Mouse (Mus musculus): Measurements from ENCODE around the gene Calhm3.
"Not testable (repeated sequence)": the region's sequence is repeated elsewhere in the genome, so short reads cannot be mapped to it uniquely, and the experiment has no call there.

Calhm3 gene

GRCm38 (mm10) chr19:47167617-47168214 is 10.2 kb upstream of the Calhm3 start:
- DNase-seq (ENCODE audit: low spot score), result no peak

- no peak for DNase-seq (ENCODE audit: low spot score)
Observed at GRCm38 (mm10) chr19:47166758-47167157, 9.2 kb upstream of the Calhm3 start.

- no peak for DNase-seq (ENCODE audit: low spot score)
Observed at GRCm38 (mm10) chr19:47163176-47163744, 5.7 kb upstream of the Calhm3 start.

- DNase-seq (ENCODE audit: low spot score), result no peak
Observed at GRCm38 (mm10) chr19:47161669-47162068, 4.1 kb upstream of the Calhm3 start.

- no peak for DNase-seq (ENCODE audit: low spot score)
Observed at GRCm38 (mm10) chr19:47153767-47154166, 3.8 kb downstream of the Calhm3 start.

- no peak for DNase-seq (ENCODE audit: low spot score)
Observed at GRCm38 (mm10) chr19:47152062-47152369, 5.5 kb downstream of the Calhm3 start.

GRCm38 (mm10) chr19:47151332-47152061 is 6.1 kb downstream of the Calhm3 start:
- no peak for DNase-seq (ENCODE audit: low spot score)

GRCm38 (mm10) chr19:47149854-47150253 is 7.7 kb downstream of the Calhm3 start:
- DNase-seq (ENCODE audit: low spot score), result no peak

GRCm38 (mm10) chr19:47148267-47148847 is 9.2 kb downstream of the Calhm3 start:
- no peak for DNase-seq (ENCODE audit: low spot score)

GRCm38 (mm10) chr19:47144154-47144553 is 13.4 kb downstream of the Calhm3 start, which contains the start of gene Calhm1:
TSS of gene Calhm1 (minus strand) at chr19:47144254.
- DNase-seq (ENCODE audit: low spot score), result no peak

GRCm38 (mm10) chr19:47142438-47142837 is 15.1 kb downstream of the Calhm3 start:
- DNase-seq (ENCODE audit: low spot score), result no peak

GRCm38 (mm10) chr19:47139611-47140010 is 18.0 kb downstream of the Calhm3 start:
- DNase-seq (ENCODE audit: low spot score), result not testable (repeated sequence)

GRCm38 (mm10) chr19:47137771-47138421 is 19.7 kb downstream of the Calhm3 start, which contains the start of gene Calhm2:
TSS of gene Calhm2 (minus strand) at chr19:47138294.
- peak; percentile 44 for DNase-seq (ENCODE audit: low spot score)

- DNase-seq (ENCODE audit: low spot score), result peak; percentile 21
Observed at GRCm38 (mm10) chr19:47137051-47137581, 20.4 kb downstream of the Calhm3 start.

GRCm38 (mm10) chr19:47136170-47136569 is 21.4 kb downstream of the Calhm3 start:
- DNase-seq (ENCODE audit: low spot score), result no peak

- no peak for DNase-seq (ENCODE audit: low spot score)
Observed at GRCm38 (mm10) chr19:47135568-47135967, 22.0 kb downstream of the Calhm3 start.

GRCm38 (mm10) chr19:47133161-47133560 is 24.4 kb downstream of the Calhm3 start:
- DNase-seq (ENCODE audit: low spot score), result no peak

- no peak for DNase-seq (ENCODE audit: low spot score)
Observed at GRCm38 (mm10) chr19:47130551-47131125, 26.9 kb downstream of the Calhm3 start.

- DNase-seq (ENCODE audit: low spot score), result no peak
Observed at GRCm38 (mm10) chr19:47128835-47129234, 28.7 kb downstream of the Calhm3 start.

GRCm38 (mm10) chr19:47128164-47128563 is 29.4 kb downstream of the Calhm3 start:
- DNase-seq (ENCODE audit: low spot score), result no peak

- no peak for DNase-seq (ENCODE audit: low spot score)
Observed at GRCm38 (mm10) chr19:47122802-47123201, 34.8 kb downstream of the Calhm3 start.

GRCm38 (mm10) chr19:47121054-47121453 is 36.5 kb downstream of the Calhm3 start:
- no peak for DNase-seq (ENCODE audit: low spot score)
